In genomic region chr11:55077331-55078231, GRCm38 (mm10) we compare ENCODE assay signal across 8 mouse cellular contexts. TPM values are rescaled to one million over a fixed set of nuclear protein-coding genes. Genes with fewer than 3 reads are reported as not detected.
DNase-seq lines count a peak whose midpoint lies in the region; ATAC-seq and TF ChIP-seq lines count a peak whose summit lies in the region.

Gene Ccdc69 (minus strand): TSS chr11:55078131.

- H3K27me3 ChIP-seq in embryonic facial prominence, embryonic 15.5 days, result no peaks in the 10 kb centered on the region; the same call in 1 of the 2 replicates
- no peaks in the 10 kb centered on the region for H3K27me3 ChIP-seq in heart, embryonic 14.5 days (ENCODE audit: control insufficient read depth, insufficient read depth, low read length)
- H3K27me3 ChIP-seq in kidney, postnatal 0 days (ENCODE audit: insufficient read depth, low read length), result no peaks in the 10 kb centered on the region

- peak within 1 kb of the TSS; percentile 79 for H3K4me2 ChIP-seq in embryonic facial prominence, embryonic 15.5 days (replicated peaks)
- H3K4me2 ChIP-seq in heart, embryonic 14.5 days (ENCODE audit: low read length), result peak within 1 kb of the TSS; percentile 84
- H3K4me2 ChIP-seq in kidney, postnatal 0 days (ENCODE audit: low read length), result peak within 1 kb of the TSS; percentile 93

- no peak for TF ChIP-seq CTCF in kidney, postnatal 0 days (IDR thresholded peaks at IDR 0.05; ENCODE audit: low read depth)

- peak within 1 kb of the TSS; percentile 50 for H3K4me3 ChIP-seq in embryonic facial prominence, embryonic 15.5 days (replicated peaks)
- H3K4me3 ChIP-seq in heart, embryonic 14.5 days (ENCODE audit: control insufficient read depth in 1 of 2, insufficient read depth in 1 of 2, low read depth in 1 of 2, low read length in 2 of 2), result peak within 1 kb of the TSS; percentile 51 to 64
- peak within 1 kb of the TSS; percentile 33 for H3K4me3 ChIP-seq in kidney, postnatal 0 days (replicated peaks; ENCODE audit: low read depth, low read length)

- ATAC-seq in embryonic facial prominence, embryonic 15.5 days (ENCODE audit: insufficient number of reproducible peaks, low FRiP score, low TSS enrichment, low read depth), result peak; percentile 48; the same call in 1 of the 2 replicates
- peak; percentile 69 for ATAC-seq in heart, embryonic 14.5 days (ENCODE audit: insufficient number of reproducible peaks, insufficient read depth, low FRiP score, low read depth)
- peak; percentile 81 for ATAC-seq in kidney, postnatal 0 days (replicated peaks; ENCODE audit: low FRiP score, low read depth)

- under 1% methylated on average over 50 of the region's 50 CpGs for WGBS in embryonic facial prominence, embryonic 15.5 days
- under 1% methylated on average over 49 of the region's 50 CpGs for WGBS in heart, embryonic 14.5 days
- under 1% methylated on average over 50 of the region's 50 CpGs for WGBS in kidney, postnatal 0 days

- peaks cover 16% of the 10 kb centered on the region; the same call in 1 of the 2 replicates for H3K4me1 ChIP-seq in embryonic facial prominence, embryonic 15.5 days
- peaks cover 26 to 57% of the 10 kb centered on the region in 2 experiments for H3K4me1 ChIP-seq in heart, embryonic 14.5 days (ENCODE audit: control insufficient read depth in 2 of 2, insufficient read depth in 2 of 2, low read length in 2 of 2)
- H3K4me1 ChIP-seq in kidney, postnatal 0 days (replicated peaks; ENCODE audit: insufficient read depth, low read length), result 0 out of 2 replicates have a peak, but pooled peaks cover 6% of the 10 kb centered on the region

- H3K36me3 ChIP-seq in embryonic facial prominence, embryonic 15.5 days, result no peaks in the 10 kb centered on the region
- H3K36me3 ChIP-seq in heart, embryonic 14.5 days (ENCODE audit: control insufficient read depth, insufficient read depth, low read length), result no peaks in the 10 kb centered on the region
- H3K36me3 ChIP-seq in kidney, postnatal 0 days (ENCODE audit: insufficient read depth, low read length), result no peaks in the 10 kb centered on the region

- H3K9ac ChIP-seq in embryonic facial prominence, embryonic 15.5 days, result peak within 1 kb of the TSS; percentile 21
- peak within 1 kb of the TSS; percentile 86 for H3K9ac ChIP-seq in heart, embryonic 14.5 days (ENCODE audit: low read length)
- H3K9ac ChIP-seq in kidney, postnatal 0 days (ENCODE audit: low read depth, low read length), result peak within 1 kb of the TSS; percentile 62

- no peak within 1 kb of the TSS for H3K27ac ChIP-seq in embryonic facial prominence, embryonic 15.5 days (replicated peaks)
- peak within 1 kb of the TSS; percentile 92 to 96 for H3K27ac ChIP-seq in heart, embryonic 14.5 days (replicated peaks in 1 of 2; ENCODE audit: control insufficient read depth in 1 of 2, insufficient read depth in 1 of 2, low read depth in 2 of 2, low read length in 2 of 2)
- H3K27ac ChIP-seq in kidney, postnatal 0 days, result peak within 1 kb of the TSS; percentile 71

- peak; percentile 83 for DNase-seq in CD4-positive helper T cell, adult 2 months (ENCODE audit: low read depth, low spot score)
- peak; percentile 88 for DNase-seq in adrenal gland, postnatal 14 days
- DNase-seq in kidney, postnatal 0 days (ENCODE audit: low spot score), result peak; percentile 89
- DNase-seq in lung, postnatal 36 days, result peak; percentile 75
- DNase-seq in ovary, postnatal 36 days (ENCODE audit: low spot score), result peak; percentile 61
- DNase-seq in thymus, postnatal 36 days, result peak; percentile 76 to 82

- H3K9me3 ChIP-seq in embryonic facial prominence, embryonic 15.5 days (replicated peaks), result no peaks in the 10 kb centered on the region
- H3K9me3 ChIP-seq in heart, embryonic 14.5 days (ENCODE audit: control insufficient read depth, low read length), result peaks cover 6% of the 10 kb centered on the region
- H3K9me3 ChIP-seq in kidney, postnatal 0 days (replicated peaks; ENCODE audit: low read length), result no peaks in the 10 kb centered on the region

RNA-seq across cellular contexts. Expression of gene Ccdc69, which starts in this region (rescaled TPM):
- 8.3 and 12.2 TPM in 2 replicates for total RNA-seq in adrenal gland, postnatal 14 days (2021)
- polyA plus RNA-seq in embryonic facial prominence, embryonic 15.5 days (2015; fragmentation: Nextera tagmentation; extraction: Ambion mirVana), result 1.8 and 2.4 TPM in 2 replicates
- 25.6 and 26.7 TPM in 2 replicates for polyA plus RNA-seq in heart, embryonic 14.5 days (2014; fragmentation: Nextera tagmentation; extraction: Ambion mirVana)
- 2.4 and 2.5 TPM in 2 replicates for polyA plus RNA-seq in kidney, postnatal 0 days (2015; fragmentation: Nextera tagmentation; extraction: Ambion mirVana)

Comparison
In these comparisons a context has a peak if more than half of its experiments do, and no peak if none do; other contexts are left out.
1. H3K9ac ChIP-seq: peak in every context shown above with its lines; median percentile 86 in heart, embryonic 14.5 days; 62 in kidney, postnatal 0 days; 21 in embryonic facial prominence, embryonic 15.5 days.